ENCODE assay signal across 8 mouse cellular contexts in genomic region chr17:36914108-36914507, GRCm38 (mm10). TPM values are rescaled to one million over a fixed set of nuclear protein-coding genes. Genes with fewer than 3 reads are reported as not detected.
DNase-seq lines count a peak whose midpoint lies in the region; ATAC-seq and TF ChIP-seq lines count a peak whose summit lies in the region.

No protein-coding gene starts in this region.

- no peak overlapping the region for H3K27ac ChIP-seq in kidney, embryonic 16.5 days (ENCODE audit: low read length)
- no peak overlapping the region for H3K27ac ChIP-seq in hindbrain, postnatal 0 days
- H3K27ac ChIP-seq in neural tube, embryonic 11.5 days (ENCODE audit: low read depth, low read length): no peak overlapping the region
- H3K27ac ChIP-seq in testis, adult 2 months (ENCODE audit: control insufficient read depth, insufficient read depth, low read depth, low read length): no peak overlapping the region

- DNase-seq in kidney, adult 18-20 months: peak; percentile 77
- DNase-seq in adrenal gland, postnatal 25 days: peak; percentile 82
- peak; percentile 59 for DNase-seq in embryo, embryonic 9.5 days (ENCODE audit: extremely low spot score)
- DNase-seq in hindbrain, postnatal 0 days (ENCODE audit: low spot score): peak; percentile 82
- DNase-seq in left cerebral cortex, adult 9 months (ENCODE audit: low spot score in 2 of 2): peak; percentile 14 to 81
- peak; percentile 68 for DNase-seq in neural tube, embryonic 11.5 days (ENCODE audit: low spot score)

- no peaks in the 10 kb centered on the region for H3K36me3 ChIP-seq in kidney, embryonic 16.5 days (ENCODE audit: insufficient read depth, low read length)
- no peaks in the 10 kb centered on the region for H3K36me3 ChIP-seq in hindbrain, postnatal 0 days (ENCODE audit: insufficient read depth, low read length)
- no peaks in the 10 kb centered on the region for H3K36me3 ChIP-seq in neural tube, embryonic 11.5 days (ENCODE audit: control insufficient read depth, insufficient read depth, low read length)
- no peaks in the 10 kb centered on the region for H3K36me3 ChIP-seq in testis, adult 2 months (ENCODE audit: control insufficient read depth, insufficient read depth, low read length)

- no peak overlapping the region for H3K4me3 ChIP-seq in kidney, embryonic 16.5 days (ENCODE audit: low read length)
- no peak overlapping the region for H3K4me3 ChIP-seq in hindbrain, postnatal 0 days (ENCODE audit: low read length)
- no peak overlapping the region for H3K4me3 ChIP-seq in neural tube, embryonic 11.5 days (ENCODE audit: low read depth, low read length)
- H3K4me3 ChIP-seq in testis, adult 2 months (ENCODE audit: control insufficient read depth, low read depth, low read length): no peak overlapping the region

- peaks cover 9% of the 10 kb centered on the region; the same call in 1 of the 2 replicates for H3K27me3 ChIP-seq in kidney, embryonic 16.5 days (ENCODE audit: insufficient read depth, low read length)
- H3K27me3 ChIP-seq in hindbrain, postnatal 0 days (ENCODE audit: insufficient read depth, low read length): no peaks in the 10 kb centered on the region
- H3K27me3 ChIP-seq in neural tube, embryonic 11.5 days (ENCODE audit: control insufficient read depth, insufficient read depth, low read length): no peaks in the 10 kb centered on the region
- no peaks in the 10 kb centered on the region for H3K27me3 ChIP-seq in testis, adult 2 months (ENCODE audit: control insufficient read depth, insufficient read depth, low read length)

- no peak overlapping the region for H3K9ac ChIP-seq in kidney, embryonic 16.5 days (replicated peaks; ENCODE audit: low read length)
- H3K9ac ChIP-seq in hindbrain, postnatal 0 days (replicated peaks; ENCODE audit: low read length): no peak overlapping the region
- H3K9ac ChIP-seq in neural tube, embryonic 11.5 days (ENCODE audit: low read length): no peak overlapping the region

- H3K4me1 ChIP-seq in kidney, embryonic 16.5 days (ENCODE audit: insufficient read depth, low read length): no peaks in the 10 kb centered on the region
- no peaks in the 10 kb centered on the region for H3K4me1 ChIP-seq in hindbrain, postnatal 0 days (ENCODE audit: insufficient read depth, low read length)
- no peaks in the 10 kb centered on the region for H3K4me1 ChIP-seq in neural tube, embryonic 11.5 days (ENCODE audit: control insufficient read depth, insufficient read depth, low read length)
- peaks cover 3% of the 10 kb centered on the region; the same call in 1 of the 2 replicates for H3K4me1 ChIP-seq in testis, adult 2 months (ENCODE audit: control insufficient read depth, insufficient read depth, low read length)

- no peaks in the 10 kb centered on the region for H3K9me3 ChIP-seq in kidney, embryonic 16.5 days (ENCODE audit: low read length)
- H3K9me3 ChIP-seq in hindbrain, postnatal 0 days (ENCODE audit: low read length): no peaks in the 10 kb centered on the region
- H3K9me3 ChIP-seq in neural tube, embryonic 11.5 days (ENCODE audit: control insufficient read depth, low read length): no peaks in the 10 kb centered on the region

- no peak for TF ChIP-seq POLR2A in testis, adult 2 months (IDR thresholded peaks at IDR 0.05; ENCODE audit: control insufficient read depth, low read depth, low read length)

- no peak overlapping the region for H3K4me2 ChIP-seq in kidney, embryonic 16.5 days (replicated peaks; ENCODE audit: low read depth, low read length)
- H3K4me2 ChIP-seq in hindbrain, postnatal 0 days (ENCODE audit: low read depth, low read length): no peak overlapping the region
- H3K4me2 ChIP-seq in neural tube, embryonic 11.5 days (ENCODE audit: low read depth): no peak overlapping the region

- WGBS in kidney, embryonic 16.5 days: 8% methylated on average over 2 of the region's 2 CpGs
- WGBS in hindbrain, postnatal 0 days: 12% methylated on average over 2 of the region's 2 CpGs
- 3% methylated on average over 2 of the region's 2 CpGs for WGBS in neural tube, embryonic 11.5 days

- peak; percentile 79 for TF ChIP-seq CTCF in hindbrain, postnatal 0 days (IDR thresholded peaks at IDR 0.05; ENCODE audit: low read depth)
- TF ChIP-seq CTCF in testis, adult 2 months (IDR thresholded peaks at IDR 0.05; ENCODE audit: control insufficient read depth, insufficient read depth, insufficient replicate concordance, low read depth, low read length): peak; percentile 19; the same call in 1 of the 2 replicates

- no peak for ATAC-seq in kidney, embryonic 16.5 days (ENCODE audit: low FRiP score, low TSS enrichment)
- ATAC-seq in hindbrain, postnatal 0 days: no peak
- no peak for ATAC-seq in neural tube, embryonic 11.5 days (ENCODE audit: insufficient read depth, low FRiP score, low TSS enrichment)

RNA-seq across cellular contexts. Expression of gene Trim31, which starts 16.2 kb away (rescaled TPM):
- not detected in 2 replicates for polyA plus RNA-seq in kidney, embryonic 16.5 days (2015; fragmentation: Nextera tagmentation; extraction: Ambion mirVana)
- not detected in 2 replicates for total RNA-seq in adrenal gland, postnatal 25 days (2021)
- total RNA-seq in hindbrain, postnatal 0 days (2014; rRNA removed): not detected in 2 replicates
- not detected in 2 replicates for polyA plus RNA-seq in hindbrain, postnatal 0 days (2015; fragmentation: Nextera tagmentation; extraction: Ambion mirVana)
- polyA plus RNA-seq in neural tube, embryonic 11.5 days (2014; fragmentation: Nextera tagmentation; extraction: Ambion mirVana): not detected in 2 replicates
- polyA plus RNA-seq in testis, adult 2 months (2012; rRNA removed): not detected in 2 replicates

RNA-seq across cellular contexts. Expression of gene Trim40, which starts 24.2 kb away (rescaled TPM):
- not detected in 2 replicates for polyA plus RNA-seq in kidney, embryonic 16.5 days (2015; fragmentation: Nextera tagmentation; extraction: Ambion mirVana)
- total RNA-seq in adrenal gland, postnatal 25 days (2021): 0.61 TPM in 1 of 2 replicates, not detected in the other
- total RNA-seq in hindbrain, postnatal 0 days (2014; rRNA removed): not detected in 2 replicates
- 0.13 TPM in 1 of 2 replicates, not detected in the other for polyA plus RNA-seq in hindbrain, postnatal 0 days (2015; fragmentation: Nextera tagmentation; extraction: Ambion mirVana)
- polyA plus RNA-seq in neural tube, embryonic 11.5 days (2014; fragmentation: Nextera tagmentation; extraction: Ambion mirVana): not detected in 2 replicates
- polyA plus RNA-seq in testis, adult 2 months (2012; rRNA removed): not detected in 2 replicates

RNA-seq across cellular contexts. Expression of gene Rnf39, which starts 28.6 kb away (rescaled TPM):
- polyA plus RNA-seq in kidney, embryonic 16.5 days (2015; fragmentation: Nextera tagmentation; extraction: Ambion mirVana): 0.22 and 0.27 TPM in 2 replicates
- 0.85 TPM in 1 of 2 replicates, not detected in the other for total RNA-seq in adrenal gland, postnatal 25 days (2021)
- 4.2 and 6.1 TPM in 2 replicates for total RNA-seq in hindbrain, postnatal 0 days (2014; rRNA removed)
- 2.5 and 3.6 TPM in 2 replicates for polyA plus RNA-seq in hindbrain, postnatal 0 days (2015; fragmentation: Nextera tagmentation; extraction: Ambion mirVana)
- polyA plus RNA-seq in neural tube, embryonic 11.5 days (2014; fragmentation: Nextera tagmentation; extraction: Ambion mirVana): 0.93 and 1.1 TPM in 2 replicates
- polyA plus RNA-seq in testis, adult 2 months (2012; rRNA removed): 0.32 TPM in 2 replicates

RNA-seq across cellular contexts. Expression of gene Ppp1r11, which starts 37.4 kb away (rescaled TPM):
- polyA plus RNA-seq in kidney, embryonic 16.5 days (2015; fragmentation: Nextera tagmentation; extraction: Ambion mirVana): 111 and 116 TPM in 2 replicates
- 78.7 and 85.4 TPM in 2 replicates for total RNA-seq in adrenal gland, postnatal 25 days (2021)
- 28.4 and 28.5 TPM in 2 replicates for total RNA-seq in hindbrain, postnatal 0 days (2014; rRNA removed)
- polyA plus RNA-seq in hindbrain, postnatal 0 days (2015; fragmentation: Nextera tagmentation; extraction: Ambion mirVana): 143 and 145 TPM in 2 replicates
- 151 and 162 TPM in 2 replicates for polyA plus RNA-seq in neural tube, embryonic 11.5 days (2014; fragmentation: Nextera tagmentation; extraction: Ambion mirVana)
- 891 and 948 TPM in 2 replicates for polyA plus RNA-seq in testis, adult 2 months (2012; rRNA removed)

RNA-seq across cellular contexts. Expression of gene Znrd1, which starts 44.3 kb away (rescaled TPM):
- 90.7 and 94.7 TPM in 2 replicates for polyA plus RNA-seq in kidney, embryonic 16.5 days (2015; fragmentation: Nextera tagmentation; extraction: Ambion mirVana)
- 33.8 and 41.3 TPM in 2 replicates for total RNA-seq in adrenal gland, postnatal 25 days (2021)
- total RNA-seq in hindbrain, postnatal 0 days (2014; rRNA removed): 45.0 and 52.7 TPM in 2 replicates
- polyA plus RNA-seq in hindbrain, postnatal 0 days (2015; fragmentation: Nextera tagmentation; extraction: Ambion mirVana): 49.3 and 51.2 TPM in 2 replicates
- polyA plus RNA-seq in neural tube, embryonic 11.5 days (2014; fragmentation: Nextera tagmentation; extraction: Ambion mirVana): 84.7 and 90.2 TPM in 2 replicates
- polyA plus RNA-seq in testis, adult 2 months (2012; rRNA removed): 51.9 and 53.2 TPM in 2 replicates
